Mouse (Mus musculus) lung, postnatal 36 days (tissue): ENCODE results near the gene Celf2.

Experiments used
- DNase-seq: peaks from one replicate; pipeline ENCODE4 v3.0.0; 2022; ENCODE audit warnings: mixed read lengths

The Celf2 gene

GRCm38 (mm10) chr2:7171087-7171696, 338.2 kb downstream of the Celf2 start:
- DNase-seq, result no peak

GRCm38 (mm10) chr2:7165786-7166185, 343.6 kb downstream of the Celf2 start:
- no peak for DNase-seq

- DNase-seq, result no peak
Observed at GRCm38 (mm10) chr2:7160108-7160507, 349.3 kb downstream of the Celf2 start.

GRCm38 (mm10) chr2:7147303-7147702, 362.1 kb downstream of the Celf2 start:
- DNase-seq, result no peak

GRCm38 (mm10) chr2:7145541-7146043, 363.8 kb downstream of the Celf2 start:
- DNase-seq, result no peak

- DNase-seq, result no peak
Observed at GRCm38 (mm10) chr2:7144871-7145270, 364.5 kb downstream of the Celf2 start.

- peak; percentile 2 for DNase-seq
Observed at GRCm38 (mm10) chr2:7123366-7123765, 386.0 kb downstream of the Celf2 start.

GRCm38 (mm10) chr2:7115801-7116200, 393.6 kb downstream of the Celf2 start:
- DNase-seq, result no peak

GRCm38 (mm10) chr2:7115161-7115560, 394.2 kb downstream of the Celf2 start:
- DNase-seq, result no peak

GRCm38 (mm10) chr2:7113738-7114137, 395.6 kb downstream of the Celf2 start:
- DNase-seq, result peak; percentile 57

GRCm38 (mm10) chr2:7112156-7112813, 397.1 kb downstream of the Celf2 start:
- DNase-seq, result no peak

GRCm38 (mm10) chr2:7093414-7093813, 415.9 kb downstream of the Celf2 start:
- DNase-seq, result no peak

GRCm38 (mm10) chr2:7092641-7093040, 416.7 kb downstream of the Celf2 start:
- DNase-seq, result no peak

GRCm38 (mm10) chr2:7090496-7090895, 418.9 kb downstream of the Celf2 start:
- DNase-seq, result no peak

GRCm38 (mm10) chr2:7089069-7089834, 420.1 kb downstream of the Celf2 start:
- DNase-seq, result peak; percentile 92

- DNase-seq, result no peak
Observed at GRCm38 (mm10) chr2:7088536-7088935, 420.8 kb downstream of the Celf2 start.

GRCm38 (mm10) chr2:7087480-7087879, 421.9 kb downstream of the Celf2 start:
- DNase-seq, result no peak

GRCm38 (mm10) chr2:7083489-7084090, 425.8 kb downstream of the Celf2 start:
- DNase-seq, result peak; percentile 59

- no peak for DNase-seq
Observed at GRCm38 (mm10) chr2:7082376-7083025, 426.9 kb downstream of the Celf2 start.

GRCm38 (mm10) chr2:7080794-7081783, 428.3 kb downstream of the Celf2 start:
- DNase-seq, result peak; percentile 49

- no peak for DNase-seq
Observed at GRCm38 (mm10) chr2:7080086-7080485, 429.3 kb downstream of the Celf2 start.
